Mouse (Mus musculus) left cerebral cortex, adult 8-10 months (tissue): Measurements from ENCODE around the gene Dzip1l. TPM values are rescaled to one million over a fixed set of nuclear protein-coding genes. Genes with fewer than 3 reads are reported as not detected.

ENCODE experiments used
- DNase-seq, 2 experiments: peaks; one replicate each; pipeline ENCODE4 v3.0.0; 2022; ENCODE audit warnings: low spot score in 2 of 2
- total RNA-seq, 4 experiments: library from RNA; stranded (reverse); gene quantifications; 2 replicates each; pipeline ENCODE4 v1.2.4; 2022

Dzip1l gene
- total RNA-seq, 4 experiments from 2014 or later, result 24.2 to 26.2 (median 25.5) TPM

DNA sequence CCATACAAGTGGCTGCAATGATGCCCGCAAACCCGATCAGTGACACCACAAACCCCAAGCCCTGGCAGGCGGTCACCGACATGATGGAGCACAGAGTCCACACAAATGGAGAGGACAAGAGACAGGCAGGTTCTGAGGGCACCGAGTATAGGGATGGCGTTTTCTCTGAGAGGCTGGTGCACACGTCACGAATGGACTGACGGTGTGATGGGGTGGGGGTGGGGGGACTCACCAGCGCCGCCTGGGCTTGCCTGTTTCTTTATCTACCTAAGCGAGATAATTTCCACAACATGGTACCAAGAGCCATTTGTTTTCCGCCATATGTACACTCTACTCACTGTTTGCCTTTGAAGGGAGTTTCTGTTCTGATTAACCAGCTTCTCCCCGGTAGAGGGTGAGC is 87.8 kb downstream of the Dzip1l start, which contains the start of gene Cldn18:
TSS of gene Cldn18 (minus strand) at position 134 of the 400 bp plus-strand sequence.
- DNase-seq, result no peak

Other genes starting within 250 kb of the Dzip1l start
- 100 to 1,000 TPM; 140 to 166 (median 153) TPM for gene Mras, start 192.1 kb upstream of the Dzip1l start, total RNA-seq
- gene Nme9, start 178.0 kb upstream of the Dzip1l start, total RNA-seq, result under 1 TPM in 3 of 4 experiments, not detected in 1; 0.37 to 0.72 (median 0.44) TPM
- 10 to 100 TPM; 55.8 to 61.7 (median 57.5) TPM for gene Armc8, start 60.6 kb upstream of the Dzip1l start, total RNA-seq
- 10 to 100 TPM; 14.8 to 17.9 (median 16.7) TPM for gene Dbr1, start 53.7 kb upstream of the Dzip1l start, total RNA-seq
- gene A4gnt, start 17.0 kb upstream of the Dzip1l start, total RNA-seq, result under 1 TPM in 3 of 4 experiments, not detected in 1; 0.13 to 0.23 (median 0.18) TPM
- not detected for gene Cldn18, start 87.8 kb downstream of the Dzip1l start, total RNA-seq
- gene Sox14, start 246.7 kb downstream of the Dzip1l start, total RNA-seq, result under 1 TPM in 2 of 4 experiments, not detected in 2; 0.46 to 0.89 TPM